Mouse (Mus musculus) right cerebral cortex, postnatal 36 days (tissue): ENCODE measurements around the gene Olfr1189.
"Not testable (repeated sequence)": the region's sequence is repeated elsewhere in the genome, so short reads cannot be mapped to it uniquely, and the experiment has no call there.

Source experiments
- DNase-seq, 2 experiments: peaks; one replicate each; pipeline ENCODE4 v3.0.0; 2022; ENCODE audit warnings: low spot score in 2 of 2, mixed read lengths in 1 of 2

Olfr1189 gene

GRCm38 (mm10) chr2:88586154-88586553, at the start of gene Olfr1189:
Gene Olfr1189 (plus strand): TSS chr2:88586454.
- DNase-seq, result no peak

GRCm38 (mm10) chr2:88556635-88557034, 29.6 kb upstream of the Olfr1189 start, which contains the start of gene Olfr1188:
Gene Olfr1188 (plus strand): TSS chr2:88556935.
- DNase-seq, result no peak

- DNase-seq, result not testable (repeated sequence)
Observed at GRCm38 (mm10) chr2:88572696-88573095, 13.6 kb upstream of the Olfr1189 start.

GRCm38 (mm10) chr2:88640242-88640641, 54.0 kb downstream of the Olfr1189 start, which contains the start of gene Olfr1191-ps1:
Gene Olfr1191-ps1 (plus strand): TSS chr2:88640542.
- not testable (repeated sequence) for DNase-seq
